Mouse (Mus musculus): ENCODE data around the gene Sdsl.

DNA sequence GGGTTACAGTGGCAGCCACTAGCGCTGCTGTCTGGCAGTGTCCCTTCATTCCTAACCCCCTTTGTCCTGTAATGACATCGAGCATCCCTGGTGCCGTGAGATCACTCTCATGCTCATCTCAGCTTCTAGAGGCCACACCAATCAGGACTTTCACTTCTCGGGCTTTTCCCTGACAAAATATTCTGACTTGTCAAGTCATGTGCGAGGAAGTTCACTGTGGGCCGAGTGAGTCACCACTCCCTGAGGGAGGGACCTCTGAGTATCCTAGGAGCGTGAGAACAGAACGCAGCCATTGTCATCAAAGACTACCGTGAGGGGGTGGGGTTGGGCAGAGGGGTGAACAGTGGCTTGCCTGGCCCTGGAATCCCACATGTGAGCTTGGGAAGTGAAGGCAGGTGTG is 44.9 kb upstream of the Sdsl start:
- TF ChIP-seq CTCF (IDR thresholded peaks at IDR 0.05; ENCODE audit: insufficient read depth, low read depth, low read length) (no peak), POLR2A (IDR thresholded peaks at IDR 0.05; ENCODE audit: insufficient read depth, low read depth, low read length) (no peak)

Data from olfactory bulb, adult 2 months (tissue).